Mouse (Mus musculus) E14TG2a.4 (cell line): ENCODE measurements around the gene Rnf207.

Experiments
- CTCF ChIP-seq: conservative IDR thresholded peaks from 2 replicates; pipeline ENCODE4 v1.5.1; 2014; ENCODE audit warnings: low read length
- NANOG ChIP-seq: IDR thresholded peaks from 2 replicates; pipeline ENCODE4 v1.6.1; 2014; ENCODE audit warnings: borderline replicate concordance, low read length, mixed read lengths
- POU5F1 ChIP-seq: IDR thresholded peaks from 2 replicates; pipeline ENCODE4 v1.6.1; 2014; ENCODE audit warnings: low read length, borderline replicate concordance

DNA sequence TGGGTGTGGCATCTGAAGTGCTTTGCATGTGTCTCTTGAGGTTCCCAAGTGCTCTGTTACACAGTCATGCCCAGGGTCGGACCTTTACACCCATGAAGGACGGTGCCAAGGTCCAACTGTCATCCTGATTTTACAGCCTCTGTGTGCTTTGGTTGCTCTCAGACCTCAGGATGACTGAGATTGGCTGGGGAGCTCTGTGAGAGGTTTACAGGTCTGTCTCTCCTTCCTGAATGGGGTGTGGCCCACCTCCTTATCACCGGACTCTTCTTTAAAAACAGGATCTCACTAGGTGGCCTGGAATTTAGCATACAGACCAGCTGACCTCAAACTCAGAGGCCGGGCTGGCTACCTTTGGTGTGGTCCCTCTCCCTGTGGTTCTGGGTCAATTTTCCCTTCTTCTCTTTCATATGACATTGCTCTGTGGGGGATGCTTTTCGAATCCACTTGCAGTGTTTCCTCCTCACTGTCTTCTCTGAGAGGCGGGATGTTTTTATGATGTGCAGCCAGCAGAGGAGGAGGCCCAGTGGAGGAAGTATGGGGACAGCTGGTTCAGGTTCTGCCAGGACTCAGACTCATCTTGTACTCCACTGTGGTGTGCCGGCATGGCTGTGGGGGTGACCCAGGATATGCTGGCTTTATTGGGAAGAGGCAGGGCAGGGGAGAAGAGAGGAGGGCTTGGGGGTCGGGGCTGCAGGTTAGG lies 32.1 kb upstream of the Rnf207 start:
- TF ChIP-seq CTCF (no peak), POU5F1 (no peak), NANOG (no peak)
